Mouse (Mus musculus) left cerebral cortex, postnatal 10 days (tissue): ENCODE results near the gene B4galnt4. TPM values are rescaled to one million over a fixed set of nuclear protein-coding genes. Genes with fewer than 3 reads are reported as not detected.
A peak's percentile ranks its signal among the peaks of the same experiment; 100 is the strongest.
"Not testable (repeated sequence)": the region's sequence is repeated elsewhere in the genome, so short reads cannot be mapped to it uniquely, and the experiment has no call there.

ENCODE experiments used
- DNase-seq, 2 experiments: peaks; one replicate each; pipeline ENCODE4 v3.0.0; 2021 to 2022; ENCODE audit warnings: low spot score in 2 of 2, mixed read lengths in 1 of 2; ENCODE audit errors: extremely low spot score in 1 of 2
- intact Hi-C: fragments of 180-260 bp; cut with DNase I; formaldehyde crosslinking; loops from one replicate; pipeline ENCODE4 v1.15.1; 2025
- total RNA-seq, 2 experiments: library from RNA; stranded (reverse); gene quantifications; 2 replicates each; pipeline ENCODE4 v1.2.3; 2021

Gene B4galnt4
- 100 to 1,000 TPM; 107 to 110 TPM for total RNA-seq

DNA sequence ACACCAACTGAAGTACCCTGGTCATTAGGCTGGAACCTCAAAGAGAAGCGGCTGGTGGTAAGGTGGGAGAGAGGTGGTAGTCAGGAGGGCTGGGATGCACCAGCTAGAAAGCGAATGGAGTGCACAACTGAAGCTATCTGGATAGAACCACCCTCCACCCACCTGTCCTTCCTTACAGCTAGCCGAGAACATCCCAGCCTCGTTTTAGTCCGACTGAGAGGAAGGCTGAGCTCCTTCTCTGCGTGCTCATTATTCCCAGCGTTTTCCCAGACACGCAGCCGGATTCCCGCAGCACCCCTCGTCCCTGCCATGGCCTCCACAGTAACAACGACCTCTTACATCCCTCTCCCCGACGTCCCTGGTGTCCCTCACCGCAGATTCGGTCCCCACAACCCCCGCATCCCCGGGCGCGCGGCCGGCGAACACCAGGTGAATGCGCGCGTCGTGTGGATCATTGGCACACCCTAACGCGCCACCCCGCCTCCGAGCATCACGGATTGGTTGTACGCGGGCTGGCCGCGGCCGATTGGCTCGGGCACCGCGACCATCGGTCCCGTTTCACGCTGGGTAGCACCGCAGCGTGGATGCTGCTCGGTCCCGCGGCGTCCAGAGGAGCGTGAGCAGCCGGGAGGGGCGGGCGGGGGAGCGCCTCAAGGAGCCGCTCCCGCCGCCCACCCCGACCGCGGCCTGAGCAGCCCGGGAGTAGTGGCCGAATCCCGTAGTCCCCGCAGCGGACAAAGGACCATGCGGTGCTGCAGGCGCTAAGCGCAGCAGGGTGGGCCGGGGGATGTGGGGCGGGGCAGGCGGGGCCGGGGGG, at the start of gene B4galnt4:
Gene B4galnt4, plus strand, starts transcription at position 679 of the 817 bp plus-strand sequence.
- DNase-seq: peak; percentile 91
- intact Hi-C loops: loop anchor here (5.0 kb wide), 1 partner anchor 112 kb away; the partner anchor contains the start of gene Rnh1

GRCm38 (mm10) chr7:141011238-141011770, 49.6 kb upstream of the B4galnt4 start:
- intact Hi-C loops: no loop called here
- DNase-seq: no peak

GRCm38 (mm10) chr7:141016707-141017697, 43.9 kb upstream of the B4galnt4 start:
- intact Hi-C loops: no loop called here
- no peak for DNase-seq

DNA sequence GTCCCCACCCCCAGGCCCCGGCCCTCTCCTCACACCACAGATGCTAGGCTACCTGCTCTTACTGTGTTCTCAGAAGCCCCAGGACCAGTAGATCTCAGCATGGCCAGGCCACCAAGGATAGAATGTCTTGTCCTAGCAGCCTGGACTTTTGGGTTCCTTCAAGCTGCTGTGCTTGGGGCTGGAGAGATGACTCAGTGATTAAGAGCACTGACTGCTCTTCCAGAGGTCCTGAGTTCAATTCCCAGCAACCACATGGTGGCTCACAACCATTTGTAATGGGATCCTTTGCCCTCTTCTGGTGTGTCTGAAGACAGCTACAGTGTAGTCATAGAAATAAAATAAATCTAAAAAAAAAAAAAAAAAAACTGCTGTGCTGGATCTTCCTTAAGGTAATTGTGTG, 43.1 kb upstream of the B4galnt4 start, which contains the start of gene Ifitm6:
Gene Ifitm6, minus strand, starts transcription at position 101 of the 400 bp plus-strand sequence.
- DNase-seq, intact Hi-C loops: not testable (repeated sequence)

DNA sequence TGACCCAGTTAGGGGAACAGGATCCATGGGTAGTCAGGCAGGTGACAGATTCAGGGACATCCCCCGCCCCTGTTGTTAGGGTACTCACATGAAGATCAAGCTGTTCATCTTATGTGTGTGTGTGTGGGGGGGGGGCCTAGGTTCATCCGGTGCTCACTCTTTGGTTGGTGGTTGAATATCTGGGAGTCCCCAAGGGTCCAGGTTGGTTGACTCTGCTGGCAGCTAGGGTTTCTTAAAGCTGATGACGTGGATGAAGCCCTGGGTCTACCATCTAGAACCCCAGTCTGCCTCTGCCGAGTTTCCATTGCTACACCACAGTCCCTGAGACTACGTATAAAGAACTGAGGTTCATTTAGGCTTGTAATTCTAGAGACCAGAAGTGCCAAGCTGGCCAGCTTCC, 41.9 kb upstream of the B4galnt4 start:
- intact Hi-C loops: no loop called here
- DNase-seq: no peak

DNA sequence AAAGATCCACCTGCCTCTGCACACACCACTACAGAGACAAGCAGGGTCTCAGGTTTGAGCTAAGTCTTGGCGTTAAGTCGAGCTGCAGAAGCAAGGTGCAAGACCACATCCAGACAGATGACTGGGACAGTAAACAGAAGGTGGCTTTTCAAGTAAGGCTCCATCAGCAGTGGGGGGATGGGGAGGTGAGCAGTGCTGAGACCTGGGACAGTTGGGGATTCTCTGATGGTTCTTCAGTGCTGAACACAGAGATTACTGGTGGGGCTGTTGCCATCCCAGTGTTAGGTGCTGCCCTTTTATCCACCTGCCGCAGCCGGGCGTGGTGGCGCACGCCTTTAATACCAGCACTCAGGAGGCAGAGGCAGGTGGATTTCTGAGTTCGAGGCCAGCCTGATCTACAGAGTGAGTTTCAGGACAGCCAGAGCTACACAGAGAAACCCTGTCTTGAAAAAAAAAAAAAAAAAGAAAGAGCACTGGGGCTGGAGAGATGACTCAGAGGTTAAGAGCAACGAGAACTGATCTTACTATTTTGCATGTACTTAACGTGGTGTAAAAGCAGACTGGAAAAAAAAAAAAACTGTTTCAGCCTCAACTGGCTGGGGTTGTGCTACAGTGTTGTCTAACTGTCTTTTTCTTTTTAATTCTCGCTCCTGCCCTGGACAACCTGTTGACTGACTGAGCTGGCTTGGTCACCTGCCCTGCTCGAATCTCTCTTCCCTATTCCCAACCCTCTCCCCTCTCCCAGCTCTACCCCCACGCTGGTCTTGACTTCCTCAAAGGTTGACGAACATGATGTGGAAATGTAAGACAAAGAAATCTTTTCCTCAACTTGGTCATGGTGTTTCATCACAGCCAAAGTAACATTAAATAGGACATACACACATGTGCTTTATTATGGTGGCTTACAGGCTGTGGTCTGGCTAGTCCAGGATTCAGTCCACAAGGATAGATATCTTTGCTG, 39.1 kb upstream of the B4galnt4 start:
- no peak for DNase-seq
- intact Hi-C loops: no loop called here

- intact Hi-C loops: no loop called here
- DNase-seq: no peak
Measured at GRCm38 (mm10) chr7:141024865-141025838, 35.8 kb upstream of the B4galnt4 start.

DNA sequence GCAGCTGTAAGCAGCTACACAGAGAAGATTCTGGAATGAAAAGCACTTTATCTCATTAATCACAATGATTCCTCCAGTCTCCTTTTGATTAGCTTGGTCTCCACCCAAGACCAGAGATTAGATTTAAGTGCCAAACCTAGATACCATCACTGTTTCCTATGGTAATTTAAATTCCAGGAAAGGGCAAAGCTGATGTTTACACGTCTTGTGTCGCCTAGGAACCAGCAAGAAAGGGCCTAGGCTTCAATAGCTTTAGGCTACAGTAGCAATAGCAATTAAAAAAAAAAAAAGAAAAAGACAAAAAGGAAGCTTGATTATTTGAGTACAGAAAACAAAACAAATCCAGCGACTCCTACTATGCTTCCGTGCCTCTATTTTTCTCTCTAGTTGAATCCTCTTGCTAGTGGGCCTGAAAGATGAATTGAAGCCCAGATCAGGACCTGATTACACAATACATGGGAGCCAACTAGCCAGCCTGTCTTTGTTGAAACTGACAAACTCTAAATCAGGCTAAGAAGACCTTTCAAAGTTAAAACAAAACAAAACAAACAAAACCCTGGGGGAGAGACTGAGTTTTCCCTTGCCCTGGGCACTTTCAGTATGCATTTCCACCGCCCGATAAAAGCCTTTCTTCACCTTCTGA, 34.7 kb upstream of the B4galnt4 start:
- DNase-seq: no peak
- intact Hi-C loops: no loop called here

- intact Hi-C loops: no loop called here
- DNase-seq: no peak
Measured at GRCm38 (mm10) chr7:141026740-141027098, 34.2 kb upstream of the B4galnt4 start.

DNA sequence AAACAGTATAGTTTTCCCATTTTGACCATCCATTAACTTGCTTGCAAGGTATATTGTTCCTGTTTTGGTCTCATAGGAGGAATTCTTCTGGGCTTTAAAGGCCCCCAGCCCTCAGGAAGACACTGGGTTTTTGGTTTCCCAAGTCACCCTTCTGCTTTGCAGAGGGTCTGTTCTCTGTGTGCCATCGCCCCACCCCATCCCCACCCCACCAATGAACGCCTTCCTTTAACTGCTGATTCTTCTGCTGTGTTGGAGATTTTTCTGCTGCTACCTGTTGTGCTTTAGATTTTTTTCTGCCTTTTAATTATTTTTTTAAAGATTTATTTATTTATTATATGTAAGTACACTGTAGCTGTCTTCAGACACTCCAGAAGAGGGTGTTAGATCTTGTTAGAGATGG, 32.1 kb upstream of the B4galnt4 start, which contains the start of gene Gm17387:
Gene Gm17387, plus strand, starts transcription at position 301 of the 400 bp plus-strand sequence.
- no peak for DNase-seq
- intact Hi-C loops: no loop called here

GRCm38 (mm10) chr7:141030390-141030789, 30.5 kb upstream of the B4galnt4 start:
- intact Hi-C loops: no loop called here
- no peak for DNase-seq

DNA sequence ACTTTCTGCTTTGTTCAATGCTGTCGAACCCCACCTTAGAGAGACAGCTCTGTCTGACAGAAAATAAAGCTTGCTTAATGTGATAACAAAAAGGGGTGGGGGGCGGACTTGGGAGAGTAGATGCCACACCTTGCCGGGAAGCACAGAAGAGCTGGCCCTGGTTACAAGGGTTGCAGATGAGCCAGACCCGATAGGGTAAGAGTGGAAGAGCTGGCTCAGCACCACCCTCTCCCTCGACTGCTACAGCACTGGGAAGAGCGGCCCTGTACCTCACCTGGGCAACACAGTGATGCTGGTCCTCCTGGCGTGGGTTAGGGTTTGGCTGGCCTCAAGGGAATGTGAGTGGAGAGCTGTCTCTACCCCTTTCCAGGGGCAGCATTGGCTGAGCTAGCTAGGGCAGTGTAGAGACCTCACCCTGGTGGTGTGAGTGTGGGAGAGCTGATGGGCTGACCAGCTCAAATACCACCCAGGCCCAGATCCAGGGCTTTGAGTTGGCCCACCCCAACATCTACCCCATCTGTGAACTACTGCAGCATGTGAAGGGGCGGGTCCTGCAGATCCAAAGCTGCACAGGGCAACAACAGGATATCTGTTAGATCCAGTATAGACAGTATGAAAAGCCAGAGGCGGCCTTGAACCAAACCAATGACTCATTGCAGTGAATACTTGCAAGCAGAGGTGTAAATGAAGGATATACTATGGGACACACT, 28.3 kb upstream of the B4galnt4 start:
- DNase-seq: no peak
- intact Hi-C loops: no loop called here

DNA sequence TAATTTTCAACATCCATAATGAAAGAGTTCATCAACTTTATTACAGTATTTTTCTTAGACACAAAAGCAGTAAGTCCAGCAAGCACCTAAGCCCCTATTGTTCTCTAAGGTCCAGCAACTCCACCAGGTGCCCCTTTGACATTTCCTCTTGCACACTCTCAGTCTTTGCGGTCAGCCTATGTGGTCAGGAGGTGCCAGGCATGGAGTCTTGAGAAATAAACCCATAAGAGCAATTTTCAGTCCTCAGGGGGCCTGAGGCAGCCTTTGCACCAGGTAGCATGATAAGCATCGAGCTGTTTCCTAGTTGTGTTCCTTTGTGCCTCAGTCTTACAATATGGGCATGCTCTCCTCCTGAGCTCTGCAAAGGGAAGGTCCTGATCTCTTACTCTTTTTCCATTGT, 24.3 kb upstream of the B4galnt4 start:
- DNase-seq, intact Hi-C loops: not testable (repeated sequence)

- DNase-seq: no peak
- intact Hi-C loops: no loop called here
Measured at GRCm38 (mm10) chr7:141038090-141039032, 22.5 kb upstream of the B4galnt4 start.
